Mouse (Mus musculus): ENCODE data around the gene Olfr15.

The Olfr15 gene

DNA sequence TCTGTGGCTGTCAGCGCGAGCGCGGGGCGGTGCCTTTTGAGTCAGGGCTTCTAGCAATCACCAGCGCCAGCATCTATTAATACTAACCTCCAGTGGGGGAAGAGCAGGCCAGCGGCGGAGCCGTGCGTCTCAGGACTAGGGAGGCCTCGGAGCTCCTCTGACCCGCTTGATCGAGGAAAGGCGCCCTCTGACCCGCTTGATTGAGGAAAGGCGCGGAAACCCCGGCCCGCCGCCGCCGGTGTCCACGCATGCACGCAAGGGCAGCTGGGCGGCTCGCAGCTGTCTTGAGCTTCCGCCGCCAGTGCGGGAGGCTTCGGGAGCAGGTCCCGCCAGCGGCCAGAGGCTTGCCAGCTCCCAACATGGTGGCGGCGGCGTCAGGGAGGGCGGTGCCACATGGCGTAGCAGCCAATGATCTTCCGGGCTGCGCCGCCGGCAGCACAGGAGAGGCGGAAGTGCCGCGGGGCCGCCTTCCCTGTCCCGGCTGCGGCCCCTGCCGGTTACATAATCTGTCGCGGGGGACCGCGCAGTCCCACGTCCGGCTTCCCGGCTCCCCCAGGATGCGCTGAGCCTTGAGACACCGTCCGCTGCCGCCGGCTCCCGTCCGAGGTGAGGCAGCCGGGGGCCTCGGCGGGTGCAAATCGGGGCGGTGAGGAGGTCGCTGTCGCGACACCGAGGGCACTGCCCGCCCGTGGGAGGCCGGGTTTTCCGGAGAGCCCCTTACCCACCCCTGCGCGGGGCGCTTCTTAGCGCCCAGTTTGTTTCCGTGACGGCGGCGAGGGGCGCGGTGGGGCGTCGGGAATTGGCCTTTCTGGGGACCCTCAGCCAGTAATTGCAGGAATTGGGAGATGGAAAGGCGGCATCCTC is 53.8 kb downstream of the Olfr15 start, which contains the start of the genes Zfp597 and Gm20695:
Zfp597 (minus strand) TSS at position 361 of the 864 bp plus-strand sequence.
Gm20695 (plus strand) TSS at position 448 of the 864 bp plus-strand sequence.
- WGBS = under 1% methylated on average over 88 of the region's 88 CpGs

DNA sequence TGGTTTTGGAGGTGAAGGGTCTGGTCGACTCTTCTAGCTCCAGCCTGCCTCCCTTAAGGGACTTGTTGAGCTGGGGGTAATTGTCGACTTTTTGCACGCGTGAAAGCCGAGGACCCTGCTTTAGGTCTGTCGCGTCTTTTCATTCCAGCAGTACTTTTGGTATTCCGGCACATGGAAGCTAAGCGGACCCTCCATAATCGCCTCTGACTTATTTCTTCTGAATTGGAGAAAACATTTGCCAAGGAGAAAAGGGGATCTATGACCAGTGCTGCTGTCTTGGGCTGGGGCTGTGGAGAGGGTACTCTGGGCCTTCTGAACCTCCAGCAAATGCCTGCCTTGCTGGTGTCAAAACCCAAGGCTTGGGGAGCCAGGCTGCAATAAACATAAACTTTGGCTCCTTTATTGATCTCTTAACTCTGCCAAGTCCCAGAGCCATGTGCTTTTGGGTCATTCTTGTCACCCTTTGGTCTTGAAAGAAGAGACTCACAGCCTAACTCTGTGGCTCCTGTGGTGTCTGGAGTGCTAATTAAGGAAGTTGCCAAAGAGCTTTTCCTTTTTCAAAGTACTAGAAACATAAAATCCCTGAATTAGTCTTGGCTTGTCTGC is 54.5 kb downstream of the Olfr15 start:
- under 1% methylated on average over 10 of the region's 10 CpGs for WGBS

DNA sequence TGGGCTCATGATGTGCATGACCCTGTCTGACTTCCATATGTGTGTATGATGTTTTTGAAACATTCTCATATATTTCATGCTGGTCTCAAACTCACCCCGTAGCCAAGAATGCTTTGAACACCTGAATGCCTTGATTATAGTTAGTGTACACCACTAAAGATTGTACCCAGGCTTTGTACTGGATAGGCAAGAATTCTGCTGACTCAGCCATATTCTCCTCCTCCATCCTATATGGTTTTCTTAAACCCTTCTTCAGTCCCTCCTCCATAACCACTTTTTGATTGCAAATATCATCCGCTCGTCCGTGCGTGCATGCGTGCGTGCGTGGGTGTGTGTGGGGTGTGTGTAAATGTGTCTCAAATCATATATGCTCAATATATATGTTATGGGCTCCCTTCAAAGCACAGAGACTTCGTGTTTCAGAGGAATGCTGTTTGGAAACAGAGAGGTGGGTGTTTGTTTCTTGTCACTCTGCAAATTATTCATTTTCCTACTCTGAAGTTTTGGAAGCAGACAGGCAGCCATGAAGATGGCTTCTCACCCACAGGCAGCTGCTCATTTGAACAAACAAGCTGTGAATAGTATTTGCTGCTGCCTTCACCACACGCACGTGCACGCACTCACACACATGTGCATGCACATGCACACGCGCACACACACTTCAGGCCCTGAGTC is 61.1 kb downstream of the Olfr15 start:
- 58% methylated on average over 14 of the region's 14 CpGs for WGBS

DNA sequence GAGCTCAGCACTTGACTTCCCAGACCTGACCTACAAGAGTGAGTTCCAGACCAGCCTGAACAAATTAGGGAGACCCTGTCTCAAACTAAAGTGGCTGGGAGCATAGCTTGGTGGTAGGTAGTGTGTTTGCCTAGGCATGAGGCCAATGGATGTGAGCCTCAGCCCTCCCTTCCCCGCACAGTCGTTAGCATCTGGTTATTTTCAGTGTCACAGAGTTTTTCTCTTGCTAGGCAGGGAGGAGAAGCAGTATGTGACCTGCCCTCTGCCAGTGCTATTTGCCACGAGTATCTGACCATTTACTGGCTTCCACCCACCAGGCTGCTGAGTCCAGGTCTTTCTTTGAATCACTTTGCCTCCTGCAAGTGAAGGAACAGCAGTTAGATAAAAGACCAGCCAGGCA is 63.1 kb downstream of the Olfr15 start:
- 57% methylated on average over 3 of the region's 3 CpGs for WGBS
